Mouse (Mus musculus): Measurements from ENCODE around the gene Gipc3.

DNA sequence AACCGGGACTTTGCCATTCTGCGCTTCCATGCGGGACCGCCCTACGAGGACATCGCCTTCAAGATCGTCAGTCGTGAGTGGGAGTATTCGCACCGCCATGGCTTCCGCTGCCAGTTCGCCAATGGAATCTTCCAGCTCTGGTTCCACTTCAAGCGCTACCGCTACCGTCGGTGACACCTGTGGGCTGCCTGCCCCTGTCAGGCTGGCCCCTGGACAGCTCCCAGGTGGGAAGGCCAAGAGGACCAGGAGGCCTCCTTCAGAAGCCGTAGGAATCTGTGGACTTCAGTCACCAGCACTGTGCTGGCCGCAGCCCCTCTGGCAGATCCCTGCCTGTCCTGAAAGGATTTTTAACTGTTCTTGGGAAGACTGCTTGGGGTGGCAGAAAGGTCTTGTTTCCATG, 17.3 kb downstream of the Gipc3 start:
- TF ChIP-seq CTCF (IDR thresholded peaks at IDR 0.05; ENCODE audit: control insufficient read depth, insufficient read depth, insufficient replicate concordance, low read depth, low read length): no peak
- no peak for TF ChIP-seq POLR2A (IDR thresholded peaks at IDR 0.05; ENCODE audit: control insufficient read depth, low read depth, low read length)

All from testis, adult 2 months (tissue).